Mouse (Mus musculus) spleen, postnatal 10 days (tissue): ENCODE measurements at regions not wholly inside any gene's neighbourhood (a gene's known extent, or its start where the extent isn't known, plus 50 kb on each side); places are given as distances from the start of the nearest gene placed in this dataset.

Experiments used
- DNase-seq, 2 experiments: peaks; one replicate each; pipeline ENCODE4 v3.0.0; 2021 to 2022; ENCODE audit warnings: low spot score in 2 of 2

- no peak for DNase-seq
Measured at GRCm38 (mm10) chr2:169524429-169524828, 63.1 kb downstream of the Gm11011 start.

- DNase-seq, result peak in 1 of 2 experiments; percentile 24
Measured at GRCm38 (mm10) chr2:169519941-169520340, 67.6 kb downstream of the Gm11011 start.

- DNase-seq, result peak in 1 of 2 experiments; percentile 44
Measured at GRCm38 (mm10) chr2:169515350-169515749, 72.2 kb downstream of the Gm11011 start.

- no peak for DNase-seq
Measured at GRCm38 (mm10) chr2:169510741-169511140, 76.8 kb downstream of the Gm11011 start.

- no peak for DNase-seq
Measured at GRCm38 (mm10) chr2:169509406-169509805, 78.1 kb downstream of the Gm11011 start.

- DNase-seq, result no peak
Measured at GRCm38 (mm10) chr2:169504416-169505057, 83.0 kb downstream of the Gm11011 start.

GRCm38 (mm10) chr2:169503598-169503958, 84.0 kb downstream of the Gm11011 start:
- no peak for DNase-seq

GRCm38 (mm10) chr2:169502717-169503597, 84.6 kb downstream of the Gm11011 start:
- DNase-seq, result no peak

GRCm38 (mm10) chr2:169501736-169502340, 85.7 kb downstream of the Gm11011 start:
- no peak for DNase-seq

GRCm38 (mm10) chr2:169495368-169495767, 92.2 kb downstream of the Gm11011 start:
- DNase-seq, result no peak

- no peak for DNase-seq
Measured at GRCm38 (mm10) chr2:169494503-169495311, 92.8 kb downstream of the Gm11011 start.

GRCm38 (mm10) chr2:169493609-169494275, 93.8 kb downstream of the Gm11011 start:
- no peak for DNase-seq

GRCm38 (mm10) chr2:169483934-169484333, 103.6 kb downstream of the Gm11011 start:
- no peak for DNase-seq

- no peak for DNase-seq
Measured at GRCm38 (mm10) chr2:169481731-169482465, 105.6 kb downstream of the Gm11011 start.

- DNase-seq, result no peak
Measured at GRCm38 (mm10) chr2:169474418-169475112, 113.0 kb downstream of the Gm11011 start.

- DNase-seq, result no peak
Measured at GRCm38 (mm10) chr2:169469538-169469937, 118.0 kb downstream of the Gm11011 start.

GRCm38 (mm10) chr2:169467621-169468020, 119.9 kb downstream of the Gm11011 start:
- DNase-seq, result no peak

- no peak for DNase-seq
Measured at GRCm38 (mm10) chr2:169464106-169464505, 123.4 kb downstream of the Gm11011 start.

- no peak for DNase-seq
Measured at GRCm38 (mm10) chr2:169461491-169462039, 126.0 kb downstream of the Gm11011 start.

GRCm38 (mm10) chr2:169452956-169453355, 134.6 kb downstream of the Gm11011 start:
- no peak for DNase-seq
